Mouse (Mus musculus) spleen, adult 12 weeks (tissue): ENCODE data around the gene BC048507.
"Not testable (repeated sequence)": the region's sequence is repeated elsewhere in the genome, so short reads cannot be mapped to it uniquely, and the experiment has no call there.

Experiments
- DNase-seq: peaks from one replicate; pipeline ENCODE4 v3.0.0; 2022; ENCODE audit warnings: low spot score

Gene BC048507

GRCm38 (mm10) chr13:67863026-67863425 lies at the start of gene BC048507:
Gene BC048507 (plus strand): TSS chr13:67863326.
- no peak for DNase-seq

DNA sequence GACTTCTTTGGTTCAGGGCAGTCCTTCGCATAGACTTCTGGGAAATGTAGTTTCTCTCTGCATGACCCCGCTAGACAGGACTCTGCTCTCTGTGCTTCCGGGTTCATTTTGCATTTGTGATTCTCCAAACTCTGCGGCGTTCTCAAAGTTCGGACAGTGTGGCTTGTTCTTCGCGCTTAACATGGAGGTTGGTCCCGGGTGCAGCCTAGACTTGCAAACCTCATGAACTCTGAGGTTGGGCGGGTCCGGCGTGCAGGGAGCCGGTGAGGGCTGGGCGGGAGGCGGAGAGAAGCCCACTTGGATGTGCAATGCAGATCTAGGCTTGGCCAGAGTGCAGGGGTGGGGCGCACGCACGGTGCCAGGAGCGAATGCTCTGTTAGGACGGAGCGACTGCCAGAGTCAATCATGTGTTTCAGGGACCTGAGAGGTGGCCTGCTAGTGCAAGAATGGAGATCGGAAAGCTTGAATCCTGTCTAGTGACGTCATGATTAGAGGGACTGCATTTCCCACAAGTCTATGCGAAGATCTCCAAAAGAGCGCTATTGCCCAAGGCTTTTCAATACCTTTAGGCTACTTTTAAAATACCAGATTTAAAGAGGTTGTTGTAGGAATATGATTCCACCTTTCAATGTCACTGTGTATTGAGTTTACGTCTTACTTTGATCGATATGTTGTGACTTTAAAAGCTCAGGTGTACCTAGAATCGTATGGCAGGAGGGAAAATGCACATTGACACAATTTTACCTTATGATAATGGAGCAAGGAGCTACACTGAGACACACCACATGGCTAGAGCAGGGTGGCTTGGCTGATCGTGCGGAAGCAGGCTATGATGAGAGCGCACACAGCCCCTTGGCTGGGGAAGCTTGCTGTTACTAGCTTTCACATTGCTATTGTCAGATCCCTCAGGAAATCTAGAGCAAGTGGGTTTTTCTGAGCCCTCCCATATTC lies 49.1 kb upstream of the BC048507 start, which contains the start of gene Zfp273:
TSS of gene Zfp273 (plus strand) at position 31 of the 951 bp plus-strand sequence.
- DNase-seq = peak; percentile 63

DNA sequence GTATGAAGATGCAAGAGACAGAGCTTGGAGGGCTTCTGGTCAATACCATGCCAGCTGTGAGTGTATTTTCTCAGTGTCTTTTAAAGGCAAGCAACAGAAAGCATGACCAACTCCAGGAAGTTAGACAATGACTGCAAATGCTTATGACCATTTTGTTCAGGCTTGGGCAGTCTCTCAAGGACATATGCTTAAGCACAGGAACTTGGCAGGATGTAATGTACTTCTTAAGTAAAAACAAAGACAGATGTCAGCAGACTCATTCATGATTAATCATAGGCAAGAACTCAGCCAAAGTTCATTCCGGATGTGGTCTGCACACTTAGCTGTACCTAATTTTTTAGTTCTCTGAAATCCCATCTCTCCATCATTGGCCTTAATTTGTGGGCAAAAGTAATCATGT lies 44.5 kb upstream of the BC048507 start:
- no peak for DNase-seq

DNA sequence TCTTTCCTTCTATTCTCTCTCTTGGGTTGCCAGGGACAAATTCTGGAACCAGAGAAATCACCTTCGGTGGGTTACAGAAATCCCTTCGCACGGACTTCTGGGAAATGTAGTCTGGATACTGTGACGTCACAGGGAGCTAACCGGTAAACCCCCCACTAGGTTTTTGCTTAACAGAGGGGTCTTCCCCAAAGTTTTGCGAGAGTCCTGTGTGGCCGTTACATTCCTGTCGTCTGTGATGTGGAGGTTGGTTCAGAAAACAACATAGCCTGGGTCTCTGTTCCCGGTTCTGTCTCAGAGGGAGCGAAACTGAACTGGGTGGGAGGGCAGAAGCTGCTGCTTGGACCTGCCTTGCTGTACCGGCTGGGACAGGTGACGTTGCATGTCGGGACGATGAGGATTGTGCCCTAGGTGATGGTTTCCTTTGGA lies 32.2 kb upstream of the BC048507 start, which contains the start of gene Gm10037:
TSS of gene Gm10037 (plus strand) at position 196 of the 426 bp plus-strand sequence.
- peak; percentile 42 for DNase-seq

DNA sequence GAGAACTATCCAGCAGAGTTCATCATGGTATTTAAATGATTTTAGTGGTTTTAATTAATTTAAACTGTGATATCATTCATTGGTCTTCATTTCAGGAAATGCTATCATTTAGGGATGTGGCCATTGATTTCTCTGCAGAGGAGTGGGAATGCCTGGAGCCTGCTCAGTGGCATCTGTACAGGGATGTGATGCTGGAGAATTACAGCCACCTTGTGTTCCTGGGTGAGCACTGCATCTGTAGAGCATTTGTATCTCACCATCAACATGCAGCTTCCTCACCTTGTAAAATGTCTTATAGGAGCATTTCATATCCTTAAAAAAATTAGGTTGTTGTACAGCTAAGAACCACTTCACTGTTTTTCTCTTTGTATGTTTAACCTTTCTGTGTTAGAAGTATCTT lies 30.0 kb upstream of the BC048507 start:
- not testable (repeated sequence) for DNase-seq

GRCm38 (mm10) chr13:67843775-67844118 lies 19.4 kb upstream of the BC048507 start:
- DNase-seq = no peak

GRCm38 (mm10) chr13:67844119-67844852 lies 18.8 kb upstream of the BC048507 start:
- DNase-seq = no peak

GRCm38 (mm10) chr13:67844853-67845194 lies 18.3 kb upstream of the BC048507 start:
- DNase-seq = no peak

DNA sequence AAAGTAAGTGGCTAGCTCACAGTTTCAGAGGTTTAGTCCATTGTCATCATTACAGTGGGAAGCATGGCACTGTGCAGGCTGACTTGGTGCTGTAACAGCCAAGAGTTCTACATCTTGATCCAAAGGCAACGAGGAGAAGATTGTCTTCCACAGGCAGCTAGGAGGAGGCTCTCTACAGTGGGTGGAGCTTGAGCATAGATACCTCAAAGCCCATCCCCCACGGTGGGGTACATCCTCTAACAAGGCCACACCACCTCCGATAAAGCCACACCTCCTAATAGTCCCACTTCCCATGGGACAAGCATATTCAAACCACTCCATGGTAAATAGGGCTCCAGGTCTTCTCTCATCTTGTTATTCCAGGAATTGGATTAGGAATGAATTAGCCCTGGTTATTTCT lies 12.8 kb upstream of the BC048507 start:
- DNase-seq = no peak

- DNase-seq = no peak
Observed at GRCm38 (mm10) chr13:67853130-67853529, 10.0 kb upstream of the BC048507 start.

DNA sequence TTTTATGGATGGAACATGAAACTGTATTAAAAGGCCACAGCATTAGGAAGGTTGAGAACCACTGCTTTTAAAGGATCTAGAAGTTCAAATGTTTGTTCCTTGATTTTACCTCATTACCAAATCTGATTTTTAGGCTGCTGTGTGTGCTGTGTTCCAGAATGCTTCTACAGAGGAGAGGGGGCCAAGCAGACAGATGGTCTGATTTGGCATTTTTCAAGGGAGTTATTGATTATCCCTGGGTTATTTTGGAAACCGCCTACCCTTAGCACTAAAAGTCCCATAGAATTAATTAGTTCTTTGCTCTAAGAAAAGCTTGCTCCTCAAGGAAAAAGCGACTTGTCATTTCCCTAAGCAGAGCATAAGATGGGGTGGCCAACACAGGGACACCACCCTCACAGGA lies 9.1 kb upstream of the BC048507 start:
- DNase-seq = no peak

GRCm38 (mm10) chr13:67857317-67857716 lies 5.8 kb upstream of the BC048507 start:
- no peak for DNase-seq

- no peak for DNase-seq
Observed at GRCm38 (mm10) chr13:67862508-67862907, 618 bp upstream of the BC048507 start.

- no peak for DNase-seq
Observed at GRCm38 (mm10) chr13:67864764-67865350, 1.7 kb downstream of the BC048507 start.

DNA sequence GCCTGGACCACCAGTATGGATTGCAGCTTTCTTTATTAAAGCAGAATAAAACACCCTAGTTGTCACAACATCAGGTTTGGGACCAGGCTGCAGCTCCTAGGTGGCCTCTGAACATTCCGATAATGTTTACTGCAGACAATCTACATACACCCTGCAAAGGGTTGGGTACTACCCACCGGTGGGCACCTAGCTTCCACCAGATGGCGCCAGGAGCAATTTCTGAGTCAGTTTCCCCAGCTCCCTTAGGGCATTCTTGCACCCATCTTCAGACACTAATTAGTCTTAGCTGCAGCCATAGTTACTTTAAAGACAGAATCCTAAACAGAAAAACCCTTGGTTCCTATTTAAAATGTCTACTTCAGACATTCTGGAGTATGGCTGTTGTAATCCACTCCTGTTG lies 4.8 kb downstream of the BC048507 start:
- no peak for DNase-seq

GRCm38 (mm10) chr13:67876049-67876698 lies 13.0 kb downstream of the BC048507 start:
- not testable (repeated sequence) for DNase-seq

DNA sequence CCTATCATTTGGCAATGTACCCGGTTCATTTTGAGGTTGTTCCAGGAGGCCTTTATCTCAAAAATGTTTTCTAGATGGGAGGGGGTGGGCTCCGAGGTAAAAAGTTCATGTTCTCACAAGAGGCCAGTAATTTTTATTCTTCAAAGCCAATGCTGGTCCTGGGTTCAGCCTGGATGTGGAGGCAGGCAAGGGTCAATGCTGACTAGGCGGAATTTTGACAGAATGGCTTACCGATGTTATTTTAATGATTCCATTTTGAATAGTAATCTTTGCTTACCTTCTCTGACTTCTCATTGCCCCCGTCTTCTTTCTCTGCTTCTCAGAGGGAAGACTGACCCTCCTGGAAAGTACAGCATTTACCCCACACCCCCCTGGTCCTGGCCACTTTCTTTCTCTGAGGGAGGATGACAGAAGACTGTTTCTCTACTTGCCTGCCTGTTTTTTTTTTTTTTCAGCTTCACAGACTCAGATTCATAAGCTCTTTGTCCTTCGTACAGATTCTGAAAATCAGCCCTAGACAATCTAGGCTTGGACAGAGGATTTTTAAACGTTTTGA lies 13.7 kb downstream of the BC048507 start:
- DNase-seq = no peak

DNA sequence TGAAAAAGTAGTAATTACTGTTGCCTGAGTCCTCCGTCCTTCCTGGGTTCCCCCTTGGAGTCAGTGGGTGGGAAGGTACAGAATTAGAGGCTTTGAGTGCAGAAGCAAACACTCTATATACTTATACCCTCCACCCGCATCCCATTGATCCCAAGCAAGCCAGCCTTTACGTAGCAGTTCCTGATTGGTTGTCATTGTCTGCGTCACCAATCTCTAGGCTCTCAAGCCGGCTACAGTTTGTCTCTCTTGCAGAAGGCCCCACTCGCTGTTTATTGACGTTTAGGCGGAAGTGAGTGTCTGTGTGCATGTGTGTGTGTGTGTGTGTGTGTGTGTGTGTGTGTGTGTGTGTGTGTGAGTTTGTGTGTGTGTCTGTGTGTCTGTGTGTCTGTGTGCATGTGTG lies 20.8 kb downstream of the BC048507 start:
- no peak for DNase-seq

GRCm38 (mm10) chr13:67909759-67910158 lies 46.6 kb downstream of the BC048507 start:
- no peak for DNase-seq
